Mouse (Mus musculus) gastrocnemius, postnatal 4 days (tissue): Measurements from ENCODE around the gene Col4a2. TPM values are rescaled to one million over a fixed set of nuclear protein-coding genes. Genes with fewer than 3 reads are reported as not detected.

Experiments
- DNase-seq, 2 experiments: peaks; one replicate each; pipeline ENCODE4 v3.0.0; 2021 to 2022; ENCODE audit warnings: low spot score in 2 of 2, mixed read lengths in 2 of 2
- total RNA-seq, 2 experiments: library from RNA; stranded (reverse); gene quantifications; 2 replicates each; pipeline ENCODE4 v1.2.3; 2021

The Col4a2 gene
- total RNA-seq, 2 experiments from 2014 or later: 480 to 481 TPM

DNA sequence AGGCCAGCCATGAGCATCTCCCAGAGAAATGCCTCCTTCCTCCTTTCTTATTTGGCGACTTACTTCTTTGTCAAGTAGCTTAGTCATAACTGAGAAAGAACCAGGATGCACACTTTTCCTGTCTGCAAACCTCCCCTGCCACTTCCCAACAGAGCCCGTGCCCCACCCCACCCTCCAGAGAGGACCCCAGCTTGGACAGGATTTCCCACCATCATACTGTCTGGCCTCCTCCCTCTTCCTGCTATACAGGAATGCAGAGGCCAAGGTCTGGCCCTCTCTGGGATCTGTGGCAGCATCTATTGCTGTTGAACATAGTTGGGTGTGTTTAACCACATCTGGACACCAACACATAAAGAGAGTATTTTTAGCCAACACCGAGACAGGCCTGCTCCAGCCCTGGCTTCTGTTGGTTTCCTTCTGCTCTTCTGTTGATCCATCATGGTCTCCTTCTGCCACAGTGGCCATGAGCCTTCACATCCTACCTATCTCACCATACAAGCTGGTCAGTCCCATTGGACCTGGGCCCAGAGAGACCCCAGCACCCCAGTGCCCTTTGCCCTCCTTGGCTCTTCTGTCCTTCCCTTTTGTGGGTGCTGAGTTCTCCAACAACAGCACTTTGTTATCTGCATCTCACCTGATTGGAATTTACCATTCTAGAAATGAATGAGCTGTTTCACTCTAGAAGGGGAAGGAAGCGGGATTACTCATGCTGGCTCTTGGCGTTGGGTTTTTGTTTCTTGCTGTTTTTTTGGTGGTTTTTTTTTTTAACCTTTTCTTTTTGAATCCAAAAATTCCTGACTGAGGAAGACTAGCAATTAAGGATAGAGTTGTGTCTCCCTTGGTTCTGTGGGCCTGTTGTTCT is 10.3 kb downstream of the Col4a2 start:
- DNase-seq: no peak

- no peak for DNase-seq
These were observed 11.1 kb downstream of the Col4a2 start for GRCm38 (mm10) chr8:11323681-11324080.

- no peak for DNase-seq
These were observed 12.3 kb downstream of the Col4a2 start for GRCm38 (mm10) chr8:11324801-11325395.

DNA sequence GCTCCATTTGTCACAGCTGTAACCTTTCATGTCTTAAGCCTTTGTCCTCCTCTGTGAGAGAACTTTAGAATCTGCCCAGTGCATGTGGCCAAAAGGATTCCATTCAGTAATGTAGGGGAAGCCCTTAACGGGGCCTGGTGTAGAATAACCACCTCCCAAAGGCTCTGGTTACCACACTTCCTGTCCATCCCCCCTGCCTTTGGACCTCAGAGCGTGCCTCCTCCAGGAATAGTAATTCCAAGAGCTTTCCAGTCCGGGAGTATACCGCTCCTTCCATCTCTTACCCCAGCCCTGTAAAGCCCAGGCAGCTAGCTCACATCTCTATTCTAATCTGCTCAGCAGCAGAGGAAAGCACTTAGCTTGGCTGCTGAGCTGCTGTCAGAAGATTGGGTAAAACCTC is 14.7 kb downstream of the Col4a2 start:
- DNase-seq: no peak

GRCm38 (mm10) chr8:11327722-11328417 is 15.3 kb downstream of the Col4a2 start:
- no peak for DNase-seq

- no peak for DNase-seq
These were observed 19.0 kb downstream of the Col4a2 start for GRCm38 (mm10) chr8:11331561-11331960.

GRCm38 (mm10) chr8:11333746-11334145 is 21.1 kb downstream of the Col4a2 start:
- DNase-seq: no peak

DNA sequence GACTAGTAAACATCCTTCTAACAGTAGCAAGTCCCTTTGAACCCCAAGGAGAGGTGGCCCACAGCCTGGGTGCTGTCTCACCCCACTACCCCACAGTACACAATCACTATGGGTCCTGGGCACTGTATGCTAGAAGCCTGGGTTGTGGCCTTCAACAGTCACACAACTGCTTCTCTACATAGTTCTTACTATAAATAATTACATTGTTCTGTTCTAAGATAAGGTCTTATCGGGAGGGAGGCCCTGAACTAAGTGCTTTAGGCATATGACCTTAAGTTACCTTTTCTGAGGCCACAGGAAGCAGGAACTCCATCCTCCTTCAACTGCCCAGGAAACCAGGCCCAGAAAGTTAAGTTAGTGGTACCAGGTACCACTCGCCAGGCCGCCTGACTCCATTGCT is 21.9 kb downstream of the Col4a2 start:
- no peak for DNase-seq

- DNase-seq: no peak
These were observed 22.6 kb downstream of the Col4a2 start for GRCm38 (mm10) chr8:11335238-11335637.

- DNase-seq: no peak
These were observed 23.7 kb downstream of the Col4a2 start for GRCm38 (mm10) chr8:11336346-11336745.

DNA sequence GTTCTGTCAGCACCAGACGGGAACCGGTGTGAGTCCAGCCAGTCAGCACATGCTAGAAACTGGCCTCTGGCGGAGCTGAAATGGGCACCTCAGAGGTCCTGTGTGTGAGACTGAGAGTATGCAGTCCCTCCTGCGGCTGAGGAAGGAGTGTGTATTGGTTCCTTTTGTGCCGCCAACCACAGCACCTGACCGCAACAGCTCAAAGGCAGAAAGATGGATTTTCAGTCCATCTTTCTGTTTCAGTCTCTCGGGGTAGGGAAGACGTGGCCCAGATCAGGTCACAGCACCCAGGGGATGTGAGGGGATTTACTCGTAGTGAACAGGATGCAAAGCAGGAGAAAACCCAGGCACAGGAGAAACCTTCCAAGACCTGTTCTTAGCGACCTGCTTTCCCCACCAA is 25.0 kb downstream of the Col4a2 start:
- no peak for DNase-seq

DNA sequence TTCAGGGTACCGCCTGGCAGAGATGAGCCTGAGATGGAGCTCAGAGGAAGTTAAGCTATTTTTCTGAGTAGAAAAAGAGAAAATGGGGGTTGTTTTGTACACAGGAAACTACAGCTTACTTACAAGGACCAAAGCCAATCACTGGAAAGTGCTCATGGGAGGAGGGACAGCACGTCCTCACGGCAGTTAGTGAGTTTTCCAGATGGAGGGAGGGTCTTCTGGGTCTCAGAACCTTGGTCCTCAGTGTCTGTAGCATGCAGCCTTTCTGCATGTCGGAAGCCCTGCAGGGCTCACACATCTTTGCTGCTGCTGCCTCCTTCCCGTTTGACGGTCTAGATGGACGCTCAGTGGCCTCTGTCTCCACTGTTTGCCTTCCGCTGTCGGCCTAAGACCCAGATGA is 25.9 kb downstream of the Col4a2 start:
- DNase-seq: no peak

DNA sequence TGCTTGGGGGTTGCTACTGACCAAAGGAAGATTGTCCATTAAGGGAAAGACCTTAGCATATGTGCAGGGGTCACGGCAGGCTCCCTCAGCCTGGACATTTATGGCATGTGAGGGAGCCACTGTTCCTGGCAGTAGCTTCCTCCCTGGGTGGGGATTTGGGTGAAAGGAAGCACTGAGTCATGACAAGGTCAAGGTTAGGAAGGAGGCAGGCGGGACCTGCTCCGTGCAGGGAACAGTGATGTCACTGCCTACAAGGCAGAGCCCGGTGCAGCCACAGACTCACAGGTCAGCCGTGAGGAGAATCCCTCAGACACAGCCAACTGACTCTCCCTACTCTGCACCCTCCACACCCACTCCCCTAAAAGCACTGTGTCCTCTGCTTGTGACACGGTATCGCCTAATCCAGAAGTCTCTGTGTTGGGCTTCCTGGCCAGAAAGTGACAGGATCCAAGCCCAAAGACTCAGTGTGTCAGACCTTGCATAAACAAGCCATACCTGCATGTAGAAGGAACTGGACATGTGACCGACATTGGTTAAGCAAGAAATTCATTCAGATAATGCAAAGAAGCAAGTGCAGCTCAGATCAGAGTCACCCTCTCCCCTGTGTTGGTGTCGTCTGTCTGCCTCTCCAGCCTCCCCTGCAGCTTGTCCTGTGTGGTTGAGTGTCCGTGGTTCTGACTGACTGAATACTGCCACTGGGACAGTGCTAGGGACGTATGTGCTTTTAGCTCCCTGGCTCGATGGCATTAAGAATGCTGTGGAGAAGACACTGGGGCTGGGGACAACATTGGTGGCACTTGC is 27.9 kb downstream of the Col4a2 start:
- no peak for DNase-seq

GRCm38 (mm10) chr8:11341111-11341566 is 28.5 kb downstream of the Col4a2 start:
- no peak for DNase-seq

DNA sequence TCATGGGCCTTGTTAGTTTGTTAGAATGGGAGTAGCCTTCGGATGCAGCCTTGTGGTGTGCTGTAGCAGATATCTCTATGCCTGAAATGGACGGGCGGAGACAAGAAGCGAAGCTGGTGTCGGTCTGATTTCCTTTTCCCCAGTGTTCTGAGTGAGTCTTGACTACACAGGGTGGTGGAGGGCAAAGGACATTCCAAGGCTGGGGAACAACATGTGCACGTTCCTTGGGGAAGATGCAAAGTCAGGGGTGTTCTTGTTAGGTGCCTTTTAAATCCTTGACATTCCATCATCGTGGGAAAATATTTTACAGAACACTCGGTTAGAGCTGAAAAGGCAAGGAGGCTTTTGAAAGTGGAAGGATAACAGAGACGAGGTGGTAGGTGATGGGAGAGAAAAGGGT is 31.9 kb downstream of the Col4a2 start:
- no peak for DNase-seq

DNA sequence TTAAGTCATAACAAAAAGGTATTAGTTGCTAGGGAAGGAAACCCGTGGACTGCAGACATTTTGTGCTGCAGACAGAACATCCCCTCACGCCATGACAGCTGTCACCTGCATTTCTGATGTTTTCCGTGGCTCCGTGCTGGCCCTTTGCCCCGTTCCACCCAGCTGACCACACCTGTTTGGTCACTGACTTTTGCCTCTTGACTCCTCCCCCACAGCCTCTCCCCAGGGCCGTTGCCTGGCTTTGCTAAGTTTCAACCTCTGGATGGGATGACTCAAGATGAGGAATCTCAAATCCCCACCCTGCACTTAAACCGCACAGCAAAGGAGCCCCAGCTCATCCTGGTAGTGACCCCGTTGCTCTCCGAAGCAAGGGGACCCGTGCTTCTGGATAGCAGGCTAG is 33.6 kb downstream of the Col4a2 start:
- DNase-seq: no peak

DNA sequence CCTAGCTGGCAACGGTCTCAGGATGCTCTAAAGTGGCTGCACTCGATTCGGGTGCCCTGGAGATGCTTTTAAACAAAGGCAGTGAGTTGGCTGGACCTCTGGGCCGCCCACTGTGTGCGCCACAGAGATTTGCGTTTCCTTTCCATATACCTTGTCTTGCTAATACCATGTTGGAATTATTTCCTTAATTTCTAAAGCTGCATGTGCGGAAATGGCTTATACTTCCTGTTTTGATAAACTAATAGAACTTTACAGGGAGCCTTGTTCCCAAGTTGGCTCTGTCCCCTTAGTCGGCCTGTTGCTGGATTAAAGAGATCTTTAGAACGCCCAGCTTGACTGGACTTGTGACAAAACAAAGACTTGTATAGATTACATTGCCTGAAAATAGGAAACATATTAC is 35.1 kb downstream of the Col4a2 start:
- no peak for DNase-seq

- DNase-seq: peak in 1 of 2 experiments; percentile 52
These were observed 36.0 kb downstream of the Col4a2 start for GRCm38 (mm10) chr8:11348622-11349021.

- no peak for DNase-seq
These were observed 38.8 kb downstream of the Col4a2 start for GRCm38 (mm10) chr8:11351355-11351754.

DNA sequence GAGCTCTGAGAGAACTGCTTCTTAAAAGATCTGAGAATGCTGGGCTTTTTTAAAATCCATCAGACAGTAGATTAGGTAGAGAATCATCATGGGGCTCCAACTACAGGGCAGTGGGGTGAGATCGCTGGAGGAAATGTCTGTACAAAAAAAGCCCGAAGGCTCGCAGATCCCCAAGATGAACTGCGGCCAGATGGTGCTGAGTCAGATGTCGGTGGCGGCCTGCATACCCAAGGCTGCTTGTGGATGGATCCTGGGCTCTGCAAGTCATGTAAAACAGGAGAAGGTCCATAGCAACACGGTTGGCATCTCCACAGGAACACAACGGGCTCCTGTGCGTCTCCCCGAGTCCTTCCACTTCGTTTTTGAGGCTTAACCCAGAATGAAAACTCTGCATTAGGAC is 39.9 kb downstream of the Col4a2 start:
- no peak for DNase-seq

GRCm38 (mm10) chr8:11354800-11355451 is 42.3 kb downstream of the Col4a2 start:
- no peak for DNase-seq
